Mouse (Mus musculus) olfactory bulb, adult 2 months (tissue): ENCODE results near the gene Npy4r.

ENCODE experiments used
- CTCF ChIP-seq: fragments of 200-500 bp; IDR thresholded peaks from 2 replicates; pipeline ENCODE4 v1.5.1; 2012; ENCODE audit warnings: low read depth, mild to moderate bottlenecking, low read length, moderate library complexity; ENCODE audit not compliant: insufficient read depth
- POLR2A ChIP-seq: fragments of 200-500 bp; IDR thresholded peaks from 2 replicates; pipeline ENCODE4 v1.6.1; 2012; ENCODE audit warnings: mild to moderate bottlenecking, low read depth, low read length, moderate library complexity; ENCODE audit not compliant: insufficient read depth

DNA sequence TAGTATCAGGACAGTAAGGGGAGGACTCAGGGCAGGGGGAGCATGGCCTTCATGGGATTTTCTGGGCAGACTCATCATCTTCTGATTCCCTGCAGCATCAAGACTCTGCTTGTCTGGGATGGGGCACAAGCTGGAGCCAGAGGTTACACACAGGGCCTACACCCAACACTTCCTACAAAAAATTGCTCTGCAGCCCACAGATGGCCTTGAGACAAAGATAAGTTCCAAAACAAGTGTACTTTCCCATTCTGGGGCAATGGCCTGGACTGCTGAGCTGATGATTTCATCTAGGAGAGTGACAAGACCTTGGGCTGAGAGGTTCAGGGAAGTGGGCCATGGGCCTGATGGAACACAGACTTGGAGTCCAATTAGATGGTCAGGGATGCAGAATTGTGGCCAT, 16.9 kb downstream of the Npy4r start:
- TF ChIP-seq CTCF (no peak), POLR2A (no peak)
